Mouse (Mus musculus): ENCODE data around the gene Adgrg6.

Adgrg6 gene

GRCm38 (mm10) chr10:14544941-14545717 lies at the start of gene Adgrg6:
Gene Adgrg6 (minus strand): TSS chr10:14545659.
- no peak for DNase-seq (ENCODE audit: low spot score)

- DNase-seq (ENCODE audit: low spot score) = no peak
Observed at GRCm38 (mm10) chr10:14592215-14592614, 46.8 kb upstream of the Adgrg6 start.

- DNase-seq (ENCODE audit: low spot score) = no peak
Observed at GRCm38 (mm10) chr10:14590816-14591215, 45.4 kb upstream of the Adgrg6 start.

GRCm38 (mm10) chr10:14589667-14590066 lies 44.2 kb upstream of the Adgrg6 start:
- no peak for DNase-seq (ENCODE audit: low spot score)

- DNase-seq (ENCODE audit: low spot score) = no peak
Observed at GRCm38 (mm10) chr10:14583496-14583895, 38.0 kb upstream of the Adgrg6 start.

- no peak for DNase-seq (ENCODE audit: low spot score)
Observed at GRCm38 (mm10) chr10:14574255-14574654, 28.8 kb upstream of the Adgrg6 start.

GRCm38 (mm10) chr10:14571143-14571542 lies 25.7 kb upstream of the Adgrg6 start:
- DNase-seq (ENCODE audit: low spot score) = no peak

- no peak for DNase-seq (ENCODE audit: low spot score)
Observed at GRCm38 (mm10) chr10:14570616-14571015, 25.2 kb upstream of the Adgrg6 start.

- DNase-seq (ENCODE audit: low spot score) = no peak
Observed at GRCm38 (mm10) chr10:14546111-14546551, 672 bp upstream of the Adgrg6 start.

- DNase-seq (ENCODE audit: low spot score) = no peak
Observed at GRCm38 (mm10) chr10:14544608-14544940, 885 bp downstream of the Adgrg6 start.

GRCm38 (mm10) chr10:14543511-14544067 lies 1.9 kb downstream of the Adgrg6 start:
- no peak for DNase-seq (ENCODE audit: low spot score)

- DNase-seq (ENCODE audit: low spot score) = no peak
Observed at GRCm38 (mm10) chr10:14537102-14537501, 8.4 kb downstream of the Adgrg6 start.

- no peak for DNase-seq (ENCODE audit: low spot score)
Observed at GRCm38 (mm10) chr10:14531090-14531489, 14.4 kb downstream of the Adgrg6 start.

- no peak for DNase-seq (ENCODE audit: low spot score)
Observed at GRCm38 (mm10) chr10:14530670-14531069, 14.8 kb downstream of the Adgrg6 start.

GRCm38 (mm10) chr10:14527765-14528164 lies 17.7 kb downstream of the Adgrg6 start:
- DNase-seq (ENCODE audit: low spot score) = no peak

GRCm38 (mm10) chr10:14522729-14523128 lies 22.7 kb downstream of the Adgrg6 start:
- no peak for DNase-seq (ENCODE audit: low spot score)

- DNase-seq (ENCODE audit: low spot score) = no peak
Observed at GRCm38 (mm10) chr10:14520912-14521675, 24.4 kb downstream of the Adgrg6 start.

GRCm38 (mm10) chr10:14517909-14518308 lies 27.6 kb downstream of the Adgrg6 start:
- DNase-seq (ENCODE audit: low spot score) = no peak

GRCm38 (mm10) chr10:14511904-14512663 lies 33.4 kb downstream of the Adgrg6 start:
- no peak for DNase-seq (ENCODE audit: low spot score)

GRCm38 (mm10) chr10:14511157-14511556 lies 34.3 kb downstream of the Adgrg6 start:
- DNase-seq (ENCODE audit: low spot score) = no peak

- no peak for DNase-seq (ENCODE audit: low spot score)
Observed at GRCm38 (mm10) chr10:14495658-14496057, 49.8 kb downstream of the Adgrg6 start.

- DNase-seq (ENCODE audit: low spot score) = no peak
Observed at GRCm38 (mm10) chr10:14495204-14495603, 50.3 kb downstream of the Adgrg6 start.

All from spleen, adult 12 weeks (tissue).